Mouse (Mus musculus): ENCODE data around the gene Zkscan7.

DNA sequence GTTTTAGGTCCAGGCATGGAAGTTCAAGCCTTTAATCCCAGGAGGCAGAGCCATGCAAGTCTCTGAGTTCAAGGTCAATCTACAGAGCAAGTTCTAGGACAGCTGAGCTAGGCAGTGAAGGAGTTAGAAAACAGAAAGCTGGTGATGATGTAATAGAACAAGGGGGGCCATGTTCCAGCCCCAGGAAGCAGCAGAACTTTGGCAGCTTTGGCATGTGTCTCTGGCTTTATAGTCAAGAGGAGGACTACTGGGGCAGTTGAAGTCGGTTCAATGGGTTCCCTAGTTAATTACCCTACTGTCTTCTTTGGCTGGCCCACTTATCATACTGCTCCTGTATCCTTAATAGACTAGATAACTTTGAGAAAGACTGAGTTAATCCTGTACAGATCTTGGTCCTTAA, 10.8 kb upstream of the Zkscan7 start:
- TF ChIP-seq CTCF (IDR thresholded peaks at IDR 0.05; ENCODE audit: low read depth) (no peak), EP300 (IDR thresholded peaks at IDR 0.05; ENCODE audit: low read depth) (no peak)

Measured in liver, postnatal 0 days (tissue).